Mouse (Mus musculus): ENCODE results near the gene Paxip1. TPM values are rescaled to one million over a fixed set of nuclear protein-coding genes. Genes with fewer than 3 reads are reported as not detected.

Gene Paxip1
- polyA plus RNA-seq, 1 experiment from 2014 or later: 40.9 TPM

Other genes starting within 250 kb of the Paxip1 start
- 0.04 TPM in 1 of 2 replicates, not detected in the other for gene Htr5a, start 50.5 kb upstream of the Paxip1 start, polyA plus RNA-seq (2014; fragmentation: Nextera tagmentation; extraction: Ambion mirVana)